Mouse (Mus musculus) myocyte (in vitro differentiated cells): ENCODE results near the gene Wdr18.
A peak's percentile ranks its signal among the peaks of the same experiment; 100 is the strongest.

ENCODE experiments used
- CEBPB ChIP-seq: IDR thresholded peaks from 2 replicates; pipeline ENCODE4 v1.6.1; 2011; ENCODE audit warnings: mild to moderate bottlenecking, moderate library complexity; ENCODE audit not compliant: poor library complexity, insufficient read depth, severe bottlenecking
- E2F4 ChIP-seq: IDR thresholded peaks from one replicate; pipeline ENCODE4 v1.6.1; 2011; ENCODE audit warnings: mild to moderate bottlenecking, control low read depth, moderate library complexity; ENCODE audit not compliant: insufficient read depth
- MAX ChIP-seq: IDR thresholded peaks from one replicate; pipeline ENCODE4 v1.6.1; 2011; ENCODE audit warnings: low read depth, mild to moderate bottlenecking, control low read depth
- MYOD1 ChIP-seq, 3 experiments: IDR thresholded peaks; one replicate each; pipeline ENCODE4 v1.6.1; 2011; ENCODE audit warnings: control low read depth in 2 of 3, low read depth in 2 of 3, mild to moderate bottlenecking in 2 of 3, moderate library complexity in 1 of 3; ENCODE audit not compliant: insufficient read length in 2 of 3, control insufficient read depth in 1 of 3
- MYOG ChIP-seq, 3 experiments: IDR thresholded peaks; one replicate each; pipeline ENCODE4 v1.6.1; 2011; ENCODE audit warnings: control low read depth in 2 of 3, low read depth in 2 of 3, mild to moderate bottlenecking in 2 of 3; ENCODE audit not compliant: insufficient read length in 2 of 3, control insufficient read depth in 1 of 3, insufficient read depth in 1 of 3
- POLR2A ChIP-seq: IDR thresholded peaks from one replicate; pipeline ENCODE4 v1.6.1; 2011; ENCODE audit warnings: low read depth, mild to moderate bottlenecking, control low read depth, moderate library complexity; ENCODE audit not compliant: insufficient read length
- POLR2AphosphoS2 ChIP-seq: IDR thresholded peaks from one replicate; pipeline ENCODE4 v1.6.1; 2011; ENCODE audit warnings: low read depth, control low read depth; ENCODE audit not compliant: insufficient read length
- REST ChIP-seq: IDR thresholded peaks from one replicate; pipeline ENCODE4 v1.6.1; 2011; ENCODE audit warnings: mild to moderate bottlenecking, control low read depth, moderate library complexity; ENCODE audit not compliant: insufficient read depth, insufficient read length
- SRF ChIP-seq: IDR thresholded peaks from one replicate; pipeline ENCODE4 v1.6.1; 2011; ENCODE audit warnings: low read depth; ENCODE audit not compliant: control insufficient read depth, insufficient read length
- TCF12 ChIP-seq: IDR thresholded peaks from one replicate; pipeline ENCODE4 v1.6.1; 2011; ENCODE audit warnings: mild to moderate bottlenecking, control low read depth; ENCODE audit not compliant: poor library complexity, insufficient read depth, severe bottlenecking
- TCF3 ChIP-seq: IDR thresholded peaks from one replicate; pipeline ENCODE4 v1.6.1; 2011; ENCODE audit warnings: low read depth, control low read depth; ENCODE audit not compliant: insufficient read length
- USF1 ChIP-seq: IDR thresholded peaks from one replicate; pipeline ENCODE4 v1.6.1; 2011; ENCODE audit warnings: low read depth, mild to moderate bottlenecking, control low read depth, moderate library complexity

GRCm38 (mm10) chr10:79986232-79986878 is 26.4 kb downstream of the Wdr18 start:
- TF ChIP-seq MAX (no peak), USF1 (no peak), TCF12 (no peak), POLR2A (peak; percentile 34), POLR2AphosphoS2 (no peak), E2F4 (no peak), MYOG (IDR thresholded peaks at IDR 0.05; ENCODE audit: control insufficient read depth in 1 of 3, insufficient read depth in 1 of 3, insufficient read length in 2 of 3, low read depth in 2 of 3) (no peak), CEBPB (no peak), MYOD1 (IDR thresholded peaks at IDR 0.05; ENCODE audit: control insufficient read depth in 1 of 3, insufficient read length in 2 of 3, low read depth in 2 of 3) (no peak), SRF (no peak), REST (no peak), TCF3 (no peak)
